Mouse (Mus musculus): ENCODE data around the gene Olfr661.

Gene Olfr661

DNA sequence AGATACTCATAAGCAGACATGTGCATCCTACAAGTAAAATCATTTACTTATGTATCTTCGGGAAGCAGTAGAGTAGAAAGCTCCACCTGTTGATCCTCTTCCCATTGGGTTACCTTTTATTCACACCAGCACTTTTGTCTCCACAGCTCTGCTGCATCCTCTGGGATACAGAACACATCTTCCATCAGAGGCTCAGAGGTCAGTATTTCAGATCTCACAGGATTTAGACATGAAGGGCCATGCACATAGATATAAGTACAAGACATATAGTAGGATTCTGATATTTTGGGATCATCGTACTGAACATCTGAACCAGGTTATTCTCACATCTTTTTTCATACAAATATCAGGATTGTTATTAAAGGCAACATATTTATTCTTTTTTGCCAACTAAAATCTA lies at the start of gene Olfr661:
Gene Olfr661 (plus strand): TSS at position 301 of the 400 bp plus-strand sequence.
- no peak for DNase-seq (ENCODE audit: low read depth, low spot score)

DNA sequence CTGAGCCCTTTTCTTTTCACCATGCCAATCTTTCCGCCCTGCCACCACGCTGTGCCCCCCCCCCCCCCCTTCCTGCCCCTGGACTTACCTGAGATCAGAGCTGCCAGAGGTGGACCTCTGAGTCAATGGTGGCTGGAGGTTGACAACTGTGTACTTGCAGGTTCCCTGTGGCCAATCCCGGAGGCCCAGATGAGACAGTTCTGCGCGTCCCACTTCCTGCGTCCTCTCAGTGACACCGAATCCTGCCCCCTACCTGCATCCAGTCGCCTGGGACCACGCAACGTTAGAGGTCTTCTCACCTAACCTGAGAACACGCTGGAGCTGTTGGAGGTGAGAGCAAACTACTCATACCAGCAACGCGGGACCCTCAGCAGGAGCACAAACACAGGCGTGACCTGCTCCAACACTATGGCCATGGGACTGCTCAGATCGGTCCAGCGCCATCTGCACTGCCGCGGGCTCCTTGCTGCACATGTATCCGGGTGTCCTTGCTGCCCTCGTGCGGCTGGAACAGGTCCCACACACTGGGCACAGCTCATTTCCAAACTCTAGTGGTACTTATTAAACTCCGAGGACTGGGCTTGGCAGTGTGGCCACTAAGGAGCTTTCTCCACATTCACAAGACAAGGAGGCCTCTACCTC lies 39.3 kb upstream of the Olfr661 start, which contains the start of gene Olfr658:
Gene Olfr658 (minus strand): TSS at position 465 of the 642 bp plus-strand sequence.
- DNase-seq (ENCODE audit: low read depth, low spot score) = peak; percentile 21

DNA sequence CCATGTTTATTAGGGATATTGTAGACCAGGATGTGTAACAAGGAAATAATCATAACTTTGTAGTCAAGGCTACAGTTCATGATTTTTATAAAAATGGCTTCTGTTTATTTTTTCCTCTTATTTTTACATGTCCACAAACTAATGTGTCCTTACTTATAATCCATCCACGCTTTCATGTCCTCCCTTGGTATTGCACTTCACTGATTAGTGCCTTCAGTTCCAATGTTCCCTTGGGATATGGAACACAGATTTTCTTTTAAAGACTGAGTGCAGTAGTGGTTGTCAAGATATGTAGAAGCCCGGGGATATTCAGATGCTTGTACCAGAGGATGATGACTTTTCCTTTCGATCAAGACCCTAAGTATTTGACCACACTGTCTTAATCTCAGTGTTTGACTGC lies 19.8 kb upstream of the Olfr661 start, which contains the start of gene Olfr659:
Gene Olfr659 (plus strand): TSS at position 301 of the 400 bp plus-strand sequence.
- no peak for DNase-seq (ENCODE audit: low read depth, low spot score)

Measured in brain, adult 2 months (tissue).